In the genomic region with DNA sequence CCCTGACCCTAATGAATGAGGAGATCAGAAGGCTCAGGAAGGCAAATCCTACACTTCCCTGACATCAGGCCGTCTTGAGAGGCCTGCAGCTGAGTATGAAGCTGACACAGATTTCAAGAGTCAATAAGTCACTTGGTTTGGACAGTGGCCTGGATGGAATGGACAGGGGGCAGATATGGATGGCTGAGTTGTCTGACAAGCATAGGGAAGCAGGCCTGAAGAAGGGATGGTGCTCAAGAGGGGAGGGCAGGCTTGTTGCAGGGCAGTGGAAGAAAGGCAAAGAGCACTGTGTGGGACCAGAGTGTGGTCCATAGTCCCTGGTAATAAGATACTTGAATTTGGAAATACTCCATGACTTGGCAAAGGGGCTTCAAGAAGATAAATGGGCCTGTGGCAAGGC, we compare ENCODE assay signal across 25 mouse cellular contexts. TPM values are rescaled to one million over a fixed set of nuclear protein-coding genes. Genes with fewer than 3 reads are reported as not detected.
"Had no signal": no experiment of that assay in that cellular context is flagged by ENCODE, and none has a peak within 500 bp of the region (broad histone marks: within the 10 kb centered on the region; RNA-seq: fewer than 3 reads in every experiment).

No protein-coding gene starts in this region.

- DNase-seq: lung, embryonic 14.5 days; lung, postnatal 10 days; lung, postnatal 4 days; midbrain, embryonic 14.5 days; retina, postnatal 1 day; right cerebral cortex, adult 18-20 months; right cerebral cortex, postnatal 25 days; right cerebral cortex, postnatal 4 days; spleen, adult 18-20 months; thymus, adult 18-20 months; thymus, postnatal 14 days; thymus, postnatal 36 days had no signal

- ATAC-seq: midbrain, embryonic 16.5 days had no signal

- H3K9ac ChIP-seq: lung, embryonic 14.5 days; midbrain, embryonic 12.5 days; neural tube, embryonic 13.5 days; neural tube, embryonic 15.5 days had no signal

- H3K27ac ChIP-seq: midbrain, embryonic 10.5 days; midbrain, embryonic 12.5 days; neural tube, embryonic 13.5 days; neural tube, embryonic 15.5 days had no signal

- H3K4me1 ChIP-seq: midbrain, embryonic 10.5 days; midbrain, embryonic 12.5 days; neural tube, embryonic 13.5 days; neural tube, embryonic 15.5 days had no signal

- H3K36me3 ChIP-seq: midbrain, embryonic 10.5 days; midbrain, embryonic 12.5 days; neural tube, embryonic 13.5 days; neural tube, embryonic 15.5 days had no signal

- H3K9me3 ChIP-seq: midbrain, embryonic 10.5 days; midbrain, embryonic 12.5 days; neural tube, embryonic 13.5 days; neural tube, embryonic 15.5 days had no signal

- H3K27me3 ChIP-seq: midbrain, embryonic 12.5 days; neural tube, embryonic 13.5 days; neural tube, embryonic 15.5 days had no signal

- H3K4me3 ChIP-seq: midbrain, embryonic 10.5 days; midbrain, embryonic 12.5 days; myocyte; neural tube, embryonic 13.5 days; neural tube, embryonic 15.5 days had no signal

- H3K4me2 ChIP-seq: lung, embryonic 14.5 days; midbrain, embryonic 12.5 days; neural tube, embryonic 13.5 days; neural tube, embryonic 15.5 days had no signal

RNA-seq across cellular contexts. Expression of a gene that starts 2.4 kb away (rescaled TPM):
- total RNA-seq: megakaryocyte, adult 5-6 weeks; megakaryocyte-erythroid progenitor cell, adult 5-6 weeks had no signal
- polyA plus RNA-seq: lung, embryonic 14.5 days; lung, embryonic 16.5 days; midbrain, embryonic 10.5 days; midbrain, embryonic 12.5 days; midbrain, embryonic 14.5 days; myocyte; neural tube, embryonic 11.5 days; neural tube, embryonic 13.5 days; neural tube, embryonic 15.5 days; stomach, embryonic 14.5 days; thymus, postnatal 0 days had no signal

RNA-seq across cellular contexts. Expression of a gene that starts 8.7 kb away (rescaled TPM):
- total RNA-seq: megakaryocyte, adult 5-6 weeks; megakaryocyte-erythroid progenitor cell, adult 5-6 weeks had no signal
- polyA plus RNA-seq: lung, embryonic 14.5 days; lung, embryonic 16.5 days; midbrain, embryonic 10.5 days; midbrain, embryonic 12.5 days; midbrain, embryonic 14.5 days; myocyte; neural tube, embryonic 11.5 days; stomach, embryonic 14.5 days; stomach, embryonic 16.5 days; thymus, postnatal 0 days had no signal

RNA-seq across cellular contexts. Expression of a gene that starts 8.7 kb away (rescaled TPM):
- total RNA-seq: megakaryocyte, adult 5-6 weeks; megakaryocyte-erythroid progenitor cell, adult 5-6 weeks had no signal
- polyA plus RNA-seq: lung, embryonic 14.5 days; lung, embryonic 16.5 days; midbrain, embryonic 10.5 days; midbrain, embryonic 12.5 days; midbrain, embryonic 14.5 days; midbrain, embryonic 16.5 days; myocyte; neural tube, embryonic 11.5 days; neural tube, embryonic 13.5 days; neural tube, embryonic 15.5 days; stomach, embryonic 14.5 days; stomach, embryonic 16.5 days; thymus, postnatal 0 days had no signal

RNA-seq across cellular contexts. Expression of a gene that starts 39.5 kb away (rescaled TPM):
- total RNA-seq: megakaryocyte, adult 5-6 weeks; megakaryocyte-erythroid progenitor cell, adult 5-6 weeks had no signal
- polyA plus RNA-seq: lung, embryonic 14.5 days; lung, embryonic 16.5 days; midbrain, embryonic 10.5 days; midbrain, embryonic 12.5 days; midbrain, embryonic 14.5 days; myocyte; neural tube, embryonic 11.5 days; neural tube, embryonic 13.5 days; neural tube, embryonic 15.5 days; stomach, embryonic 14.5 days had no signal
